Mouse (Mus musculus) cerebellum, adult 9-10 months (tissue): ENCODE results near the gene Ppp2r5c.

ENCODE experiments used
- DNase-seq: peaks from one replicate; pipeline ENCODE4 v3.0.0; 2022

Ppp2r5c gene

DNA sequence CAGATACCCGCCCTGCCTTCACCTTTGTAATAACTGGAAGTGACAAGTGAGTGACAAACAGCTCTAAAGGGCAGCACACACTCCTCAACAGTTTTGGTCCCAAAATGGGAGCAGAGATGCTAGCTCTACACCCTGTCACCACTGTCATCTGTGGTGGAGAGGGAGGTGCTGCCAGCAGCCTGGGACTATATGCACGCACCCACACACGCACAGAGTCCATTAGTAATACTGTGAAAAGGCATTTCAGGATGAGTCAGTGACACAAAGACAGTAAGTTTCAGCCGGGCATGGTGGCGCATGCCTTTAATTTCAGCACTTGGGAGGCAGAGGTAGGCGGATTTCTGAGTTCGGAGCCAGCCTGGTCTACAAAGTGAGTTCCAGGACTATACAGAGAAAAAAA is 111.3 kb downstream of the Ppp2r5c start:
- DNase-seq: no peak

DNA sequence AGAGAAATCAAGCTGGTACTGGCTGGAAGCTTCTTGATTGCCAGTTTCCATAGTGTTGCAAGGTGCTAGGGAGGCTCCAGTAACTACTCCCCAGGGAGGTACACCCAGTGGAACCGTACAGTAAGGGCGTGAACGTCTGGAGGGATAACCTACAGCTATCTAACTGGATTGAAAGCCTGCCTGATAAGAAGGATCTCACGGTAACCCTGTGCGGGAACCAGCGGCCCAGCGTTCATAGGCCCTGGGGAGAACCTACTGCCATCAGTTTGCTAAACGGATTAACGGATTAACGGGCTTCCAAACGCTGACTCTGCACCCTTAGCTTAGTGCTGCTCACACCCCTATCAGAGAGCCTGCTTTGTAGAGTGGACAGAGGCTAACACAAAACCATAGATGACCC is 116.5 kb downstream of the Ppp2r5c start:
- no peak for DNase-seq

DNA sequence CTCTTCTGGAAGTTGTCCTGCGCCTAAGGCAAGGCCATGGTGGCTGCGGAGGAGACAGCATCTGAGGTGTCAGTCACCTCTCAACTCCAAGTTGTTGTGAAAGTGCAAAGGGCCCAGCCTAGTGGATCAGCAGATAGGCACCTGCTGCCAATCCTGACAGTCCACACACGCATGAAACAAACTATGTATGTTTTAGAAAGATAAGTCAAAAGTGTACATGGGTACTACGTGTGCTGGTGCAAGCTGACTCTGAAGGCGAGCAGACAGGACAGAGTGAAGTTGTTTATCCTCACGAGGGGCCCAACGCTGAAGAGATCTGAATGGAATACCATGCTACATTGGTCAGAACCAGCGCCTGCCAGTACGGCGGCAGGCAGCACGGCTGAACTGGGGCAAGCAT is 117.9 kb downstream of the Ppp2r5c start:
- DNase-seq: no peak

DNA sequence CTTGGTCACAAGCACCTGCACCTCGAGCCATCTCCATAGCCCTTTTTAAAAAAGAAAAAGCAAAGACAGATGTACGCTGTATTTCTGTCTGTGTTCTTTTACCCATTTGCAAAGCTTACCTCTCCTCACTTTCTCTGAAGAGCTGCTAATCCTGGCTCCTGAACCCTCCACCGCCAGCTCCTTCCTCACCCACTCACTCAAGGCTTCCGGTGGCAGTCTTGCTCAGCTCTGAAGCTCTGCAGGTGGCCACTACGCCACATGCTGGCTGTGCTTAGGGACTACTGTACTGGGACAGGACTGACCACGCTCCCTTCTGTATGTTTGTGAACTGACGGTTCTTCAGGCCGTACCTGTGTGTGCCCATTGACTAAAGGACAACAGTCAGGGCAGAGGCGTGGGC is 119.4 kb downstream of the Ppp2r5c start:
- DNase-seq: no peak

DNA sequence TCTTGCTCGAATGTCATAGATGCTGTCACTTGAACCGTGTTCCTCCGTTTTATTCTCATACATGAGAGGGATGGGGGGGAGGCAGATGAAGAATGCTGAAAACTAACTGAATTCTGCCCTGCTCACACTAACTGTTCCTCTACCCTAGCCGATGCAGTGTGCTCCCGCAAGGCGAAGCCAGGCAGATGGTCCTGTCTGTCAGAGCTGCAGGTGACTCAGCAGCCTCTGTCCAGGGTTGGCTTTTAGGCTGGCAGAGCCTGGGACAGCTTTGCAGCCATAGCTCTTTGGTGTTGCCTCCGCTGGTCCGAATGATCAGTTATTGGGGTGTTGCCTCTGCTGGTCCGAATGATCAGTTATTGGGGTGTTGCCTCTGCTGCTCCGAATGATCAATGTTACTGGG is 124.1 kb downstream of the Ppp2r5c start:
- DNase-seq: no peak

DNA sequence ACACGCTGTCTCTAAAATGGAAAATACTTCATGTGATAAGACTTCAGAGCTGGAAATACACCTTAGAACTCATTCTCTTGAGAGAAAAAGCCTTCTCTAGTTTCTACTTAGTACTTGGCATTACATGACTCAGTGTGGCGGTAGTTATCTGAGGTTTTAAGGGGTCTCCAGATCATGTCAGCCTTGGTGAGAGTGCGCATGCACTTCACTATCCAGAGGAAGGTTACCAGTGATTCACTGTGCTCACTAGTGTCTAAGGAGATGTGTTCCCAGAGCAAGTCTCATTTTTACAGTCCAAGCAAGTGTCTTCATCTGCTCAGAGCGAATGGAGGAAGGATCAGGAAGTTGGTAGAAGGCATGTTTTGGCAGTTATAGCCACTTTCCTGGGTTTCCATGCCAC is 125.4 kb downstream of the Ppp2r5c start:
- DNase-seq: no peak

DNA sequence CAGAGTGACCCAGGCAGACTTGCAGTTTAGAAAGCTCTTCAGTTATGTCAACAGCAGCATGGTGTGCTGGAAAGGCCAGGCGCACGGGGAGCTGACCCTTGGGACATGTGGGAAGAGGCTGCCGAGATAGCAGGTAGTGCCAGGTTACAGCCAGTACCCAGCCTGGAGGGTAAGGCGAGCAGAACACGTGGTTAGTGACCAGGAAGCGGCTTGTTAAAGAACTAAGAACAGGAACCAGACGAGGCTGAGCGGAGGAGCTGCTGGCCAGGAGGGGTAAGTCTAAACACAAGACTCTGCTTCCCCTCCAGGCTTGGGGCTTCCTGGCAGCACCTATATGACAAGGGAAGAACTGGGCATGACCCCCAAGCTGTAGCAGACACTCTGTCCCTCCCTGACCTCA is 126.7 kb downstream of the Ppp2r5c start:
- no peak for DNase-seq

DNA sequence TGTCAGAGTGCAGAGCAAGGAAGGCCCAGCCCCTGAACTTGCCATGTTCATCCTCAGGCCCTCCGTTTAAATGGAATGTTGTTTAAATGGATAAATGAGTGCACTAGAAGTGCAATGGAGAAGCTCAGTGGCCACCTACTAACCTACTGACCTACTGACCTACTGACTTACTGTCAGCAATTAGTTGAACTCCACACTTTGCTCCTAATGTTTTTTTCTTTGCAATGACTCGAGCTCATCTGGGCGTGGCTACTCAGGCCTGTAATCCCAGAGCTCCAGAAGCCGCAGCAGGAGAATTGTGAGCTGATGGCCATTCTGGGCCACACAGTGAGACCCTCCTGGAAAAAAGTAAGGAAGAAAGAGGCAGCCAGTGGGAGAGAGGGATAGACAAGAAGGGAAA is 129.0 kb downstream of the Ppp2r5c start:
- DNase-seq: no peak

DNA sequence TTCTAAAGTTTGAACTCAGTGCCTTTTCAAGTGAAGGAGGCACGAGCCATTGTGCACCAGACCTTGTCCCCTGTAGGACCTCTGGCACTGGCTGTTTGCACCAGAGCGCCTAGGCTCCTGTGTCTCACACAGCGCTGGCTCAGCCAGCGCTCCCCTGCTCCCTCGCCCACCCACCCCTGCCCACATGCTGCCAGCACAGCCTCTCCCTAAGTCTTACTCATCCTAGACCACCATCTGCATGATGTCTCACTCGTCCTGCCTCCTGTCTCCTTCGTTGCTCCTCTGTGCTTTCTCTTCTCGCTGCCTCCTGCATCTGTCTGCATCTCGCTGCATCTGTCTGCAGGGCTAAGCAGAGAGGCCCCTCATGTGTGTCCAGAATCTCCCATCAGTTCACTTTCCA is 131.4 kb downstream of the Ppp2r5c start:
- DNase-seq: no peak

DNA sequence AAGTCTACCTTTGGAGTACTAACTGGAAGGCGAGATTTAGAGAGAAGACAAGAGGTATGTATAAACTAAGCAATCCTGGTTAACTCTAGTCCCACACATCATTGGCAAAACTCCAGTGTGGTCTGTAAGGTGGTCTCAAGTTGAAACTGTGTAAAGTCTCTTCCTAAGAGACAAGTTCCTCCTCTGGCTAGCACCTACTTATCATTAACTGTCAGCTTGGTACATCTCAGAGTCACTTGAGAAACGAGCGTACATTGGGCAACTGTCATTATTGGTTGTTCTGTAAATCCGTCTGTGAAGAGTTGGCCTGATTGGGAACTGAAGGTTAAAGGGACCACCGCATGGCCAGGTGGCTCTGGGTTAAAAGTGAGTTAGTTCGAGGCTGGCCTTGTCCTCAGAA is 141.7 kb downstream of the Ppp2r5c start:
- DNase-seq: no peak

DNA sequence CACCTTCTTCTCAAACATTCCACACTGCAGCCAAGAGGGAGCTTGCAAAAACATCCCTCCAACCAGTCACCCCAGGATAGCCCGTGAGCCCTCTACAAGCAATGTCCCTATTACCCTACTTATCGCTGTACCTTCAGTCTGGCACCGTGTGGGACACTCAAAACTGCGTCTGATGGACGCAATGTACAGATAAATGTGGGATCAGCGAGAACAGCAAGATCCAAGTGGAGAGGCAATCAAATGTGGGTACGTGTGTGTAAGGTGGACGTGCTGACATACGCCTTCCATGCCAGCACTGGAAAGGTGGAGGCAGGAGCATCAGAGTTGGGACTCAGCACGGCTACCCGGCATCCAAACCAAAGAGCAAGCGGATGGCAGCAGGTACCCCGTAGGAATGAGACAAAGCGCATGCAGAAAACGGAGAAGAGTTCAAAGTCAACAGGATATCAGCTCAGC is 143.9 kb downstream of the Ppp2r5c start:
- DNase-seq: no peak

DNA sequence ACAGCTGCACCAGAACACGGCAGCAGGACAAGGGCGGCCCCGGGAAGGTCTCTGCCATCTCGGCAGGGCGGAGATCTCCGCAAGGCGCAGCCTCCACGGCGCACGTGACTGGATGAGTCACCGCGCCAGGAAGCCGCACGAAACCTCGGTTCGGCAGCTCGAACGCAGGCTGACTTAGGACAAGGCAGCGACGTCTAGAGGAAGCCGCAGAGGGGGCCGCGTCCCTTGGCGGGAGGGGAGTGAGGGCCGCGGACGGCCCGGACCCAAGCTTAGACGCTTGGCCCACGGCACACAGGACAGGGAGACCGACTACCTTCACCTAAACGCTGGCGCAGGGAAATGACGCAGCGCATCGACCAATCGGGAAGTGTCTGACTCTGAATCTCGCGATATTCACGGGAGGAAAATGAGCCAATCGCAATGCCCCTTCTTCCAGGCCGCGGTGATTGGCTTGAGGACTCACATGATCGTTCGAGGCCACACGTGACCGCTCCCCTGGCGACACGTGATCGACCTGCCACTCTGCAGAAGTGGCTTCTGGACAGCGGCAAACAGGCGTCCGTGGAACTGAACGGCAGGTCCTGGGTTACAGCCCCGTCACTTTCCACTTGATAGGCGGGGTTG is 144.5 kb downstream of the Ppp2r5c start:
- peak; percentile 100 for DNase-seq

DNA sequence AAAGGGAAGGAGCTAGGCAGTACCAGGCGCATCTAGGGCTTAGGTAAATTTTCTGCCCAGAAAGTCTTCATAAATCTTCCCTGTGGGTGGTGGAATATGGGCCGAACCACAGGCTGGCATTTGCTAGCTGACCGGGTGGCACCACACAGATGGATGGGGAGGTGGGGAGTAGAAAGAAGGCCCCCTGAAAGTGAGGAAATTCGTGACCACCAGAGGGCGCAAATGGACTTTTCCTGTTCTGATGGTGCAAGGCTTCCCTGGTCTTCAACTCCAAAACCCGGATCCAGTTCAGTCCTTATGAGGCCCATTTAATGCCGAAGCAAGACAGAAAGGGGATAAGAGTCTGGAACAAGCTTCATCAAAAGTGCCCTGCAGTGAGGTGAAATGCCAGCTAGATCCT is 151.6 kb downstream of the Ppp2r5c start:
- peak; percentile 84 for DNase-seq

DNA sequence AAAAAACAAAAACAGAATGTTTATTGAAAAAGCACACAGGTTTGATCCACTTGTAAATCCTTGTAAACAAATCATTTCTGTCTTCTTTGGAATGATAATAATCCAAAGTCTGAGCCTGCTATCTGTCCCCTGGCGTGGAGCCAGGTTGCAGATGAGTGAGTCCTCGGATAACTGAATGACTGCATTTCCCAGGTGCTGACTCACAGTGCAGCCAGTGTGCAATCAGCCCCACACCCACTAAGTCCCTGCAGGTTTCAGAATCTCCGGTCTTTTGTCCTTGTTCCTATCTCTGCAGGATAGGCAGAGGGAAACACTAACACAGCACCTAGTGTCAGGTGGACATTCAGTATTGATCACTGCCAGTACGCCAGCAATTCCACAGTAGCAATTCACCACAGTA is 152.9 kb downstream of the Ppp2r5c start:
- peak; percentile 53 for DNase-seq

DNA sequence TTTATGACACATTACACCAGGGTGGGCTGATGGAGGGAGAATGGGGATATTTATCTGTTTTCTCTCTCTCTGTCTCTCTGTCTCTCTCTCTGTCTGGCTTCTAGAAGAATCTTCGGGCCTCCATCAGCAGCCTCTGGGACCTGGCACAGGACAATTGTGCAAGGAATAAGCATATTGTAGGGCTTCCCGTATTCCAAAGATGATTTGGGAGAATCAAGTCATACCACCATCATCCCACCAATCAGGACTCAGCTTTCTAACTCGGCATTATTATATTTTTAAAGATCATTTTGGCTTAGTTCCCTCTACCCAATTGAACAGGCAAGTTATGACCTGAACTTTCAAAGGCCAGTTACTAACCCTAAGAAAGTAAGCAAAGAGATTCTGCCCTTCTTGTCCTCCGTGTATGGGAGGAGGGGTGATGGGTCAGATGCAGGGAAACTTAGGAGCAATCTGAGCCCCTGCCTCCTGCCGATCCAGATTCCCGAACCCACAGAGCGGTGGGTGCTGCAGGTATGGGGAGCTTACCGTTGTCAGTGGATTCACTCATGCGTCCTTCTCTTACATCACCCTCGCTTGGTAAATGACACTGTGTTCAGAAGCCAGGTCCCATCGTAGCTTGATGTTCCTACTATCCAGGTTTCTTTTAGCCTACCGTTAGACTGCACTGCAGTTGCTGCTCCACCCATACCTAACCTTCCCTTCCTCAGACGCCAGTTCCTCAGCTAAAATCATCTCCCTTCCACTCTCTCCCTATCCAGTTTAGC is 153.5 kb downstream of the Ppp2r5c start:
- DNase-seq: peak; percentile 64

DNA sequence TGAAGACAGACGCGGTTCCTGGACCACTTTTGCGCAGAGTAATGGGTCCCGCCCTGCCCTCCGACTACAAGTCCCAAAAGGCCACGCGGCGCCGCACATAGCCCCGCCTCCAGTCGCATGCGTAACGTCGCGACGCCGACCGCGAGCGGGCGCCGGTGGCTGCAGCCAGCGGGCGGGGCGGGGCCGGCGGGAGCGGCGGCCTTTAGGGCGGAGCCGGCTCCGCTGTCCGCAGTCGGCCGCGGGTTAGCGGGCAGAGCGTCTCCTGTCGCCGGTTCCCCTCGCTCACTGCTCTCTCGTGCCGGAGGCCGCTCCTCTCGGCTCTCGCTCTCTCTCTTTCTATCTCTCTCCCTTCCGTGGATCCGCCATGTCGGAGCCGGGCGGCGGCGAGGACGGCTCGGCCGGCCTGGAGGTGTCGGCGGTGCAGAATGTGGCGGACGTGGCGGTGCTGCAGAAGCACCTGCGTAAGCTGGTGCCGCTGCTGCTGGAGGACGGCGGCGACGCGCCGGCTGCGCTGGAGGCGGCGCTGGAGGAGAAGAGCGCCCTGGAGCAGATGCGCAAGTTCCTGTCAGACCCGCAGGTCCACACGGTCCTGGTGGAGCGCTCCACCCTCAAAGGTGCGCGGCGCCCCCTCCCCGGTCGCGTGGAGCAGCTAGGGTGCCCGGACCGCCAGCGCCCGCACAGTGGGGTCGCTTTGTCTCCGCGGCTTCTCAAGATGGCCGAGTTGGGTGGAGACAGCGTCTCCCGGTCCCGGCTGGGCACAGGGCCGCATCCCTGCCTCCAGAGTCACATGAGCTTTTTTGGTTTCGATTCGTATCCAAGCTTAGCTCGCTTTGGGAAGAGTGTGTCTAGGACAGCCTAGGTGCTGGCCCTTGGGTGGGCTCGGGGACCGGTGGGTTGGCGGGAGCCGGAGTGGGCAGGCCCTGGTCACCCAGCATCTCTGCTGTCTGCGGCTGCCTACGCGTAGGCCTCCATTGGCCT is 154.6 kb downstream of the Ppp2r5c start, which contains the start of gene Dync1h1:
TSS of gene Dync1h1 (plus strand) at position 212 of the 978 bp plus-strand sequence.
- peak; percentile 92 for DNase-seq

DNA sequence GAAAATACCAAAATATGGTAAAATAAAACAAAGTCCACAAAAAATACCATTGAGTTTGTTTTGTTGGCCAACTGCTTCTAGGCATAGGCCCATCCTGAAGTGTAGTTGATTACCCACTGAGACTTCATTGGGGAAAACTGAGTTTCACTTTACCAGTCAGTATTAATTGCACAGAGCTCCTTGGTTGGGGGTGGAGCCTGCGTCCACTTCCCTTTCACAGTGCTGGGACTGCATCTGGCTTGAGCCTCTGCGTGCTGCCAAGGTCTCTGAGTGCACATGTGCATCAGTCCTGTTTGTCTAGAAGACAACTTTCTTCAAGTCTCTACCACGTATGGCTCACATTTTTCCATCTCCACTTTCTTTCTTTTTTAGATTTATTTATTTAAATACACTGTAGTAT is 159.2 kb downstream of the Ppp2r5c start:
- DNase-seq: no peak

DNA sequence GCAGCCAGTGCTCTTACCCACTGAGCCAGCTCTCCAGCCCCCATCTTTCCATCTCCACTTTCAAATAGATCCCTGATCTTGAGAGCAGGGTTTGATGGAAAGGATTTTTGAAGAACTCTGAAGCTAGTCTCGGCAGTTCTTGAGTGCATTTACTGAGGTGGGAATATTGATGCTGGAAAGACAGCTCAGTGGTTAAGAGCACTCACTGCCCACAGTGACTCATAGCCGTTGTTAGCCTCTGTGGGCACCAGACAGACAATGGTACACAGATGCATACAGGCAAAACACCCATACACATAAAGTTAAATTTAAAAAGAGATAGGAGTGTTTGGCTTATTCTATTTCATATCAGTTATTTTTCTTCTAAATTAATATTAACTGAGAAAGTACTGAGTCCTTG is 159.8 kb downstream of the Ppp2r5c start:
- DNase-seq: no peak

DNA sequence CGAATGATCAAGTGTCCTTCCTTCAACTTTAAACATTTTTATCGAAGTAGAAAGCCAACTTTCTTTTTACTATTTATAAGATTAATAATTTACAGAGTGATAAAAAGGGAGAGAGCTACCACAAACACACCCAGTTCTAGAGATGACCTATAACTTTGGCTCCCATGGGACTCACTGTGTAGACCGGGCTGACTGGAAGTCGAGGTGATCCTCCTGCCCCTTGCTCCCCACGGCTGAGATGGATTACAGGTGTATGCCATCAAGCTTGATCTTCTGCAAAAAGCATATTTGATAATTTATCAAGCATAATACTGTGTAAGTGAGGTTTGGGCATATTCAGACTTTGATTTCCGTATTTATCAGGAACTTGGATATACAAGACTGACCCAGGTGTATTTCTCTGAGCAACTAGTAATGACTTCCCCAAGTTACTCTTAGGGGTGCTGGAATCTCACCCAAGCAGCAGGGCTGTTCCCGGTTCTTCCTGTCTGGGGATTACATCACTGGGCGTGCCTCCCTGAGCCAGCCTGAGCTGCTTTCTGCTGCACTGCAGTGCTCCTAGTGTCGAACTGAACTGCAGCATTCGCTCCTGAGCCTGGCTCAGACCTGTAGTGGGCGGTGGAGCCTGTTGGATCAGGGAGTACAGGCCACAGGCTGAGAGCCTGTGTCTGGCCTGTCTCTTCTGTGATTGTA is 161.7 kb downstream of the Ppp2r5c start:
- peak; percentile 69 for DNase-seq

DNA sequence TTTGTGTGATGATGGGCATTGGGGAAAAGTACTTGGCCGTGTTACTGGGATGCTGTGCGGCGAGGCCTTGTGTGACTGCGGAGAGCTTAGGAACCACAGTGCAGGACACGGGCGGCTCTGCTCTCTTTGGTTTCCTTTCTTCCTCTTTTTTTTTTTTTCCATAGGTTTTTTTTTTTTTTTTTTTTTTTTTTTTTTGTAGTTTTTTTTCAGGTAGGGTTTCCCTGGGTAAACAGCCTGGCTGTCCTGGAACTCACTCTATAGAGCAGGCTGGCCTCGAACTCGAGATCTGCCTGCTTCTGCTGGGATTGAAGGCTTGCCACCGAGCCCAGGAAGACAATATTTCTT is 162.2 kb downstream of the Ppp2r5c start:
- DNase-seq: no peak

DNA sequence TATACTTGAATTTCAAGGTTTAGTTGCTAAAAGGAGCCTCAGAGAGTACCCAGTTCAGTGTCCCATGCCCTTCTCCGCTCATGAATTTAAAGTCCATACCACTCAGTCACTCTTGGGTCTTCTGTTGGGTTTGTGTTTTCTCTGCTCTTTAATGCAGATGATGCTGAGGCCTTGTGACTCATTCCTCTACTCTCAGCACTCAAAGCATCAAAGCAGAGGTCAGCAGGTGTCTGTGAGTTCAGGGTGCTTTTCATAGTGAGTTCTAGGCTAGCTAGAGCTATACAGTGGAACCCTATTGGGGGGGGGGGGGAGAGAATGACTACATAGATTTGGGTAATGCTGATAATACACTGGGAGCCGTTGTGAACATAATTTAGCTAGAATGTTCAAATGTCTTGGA is 163.8 kb downstream of the Ppp2r5c start:
- no peak for DNase-seq

DNA sequence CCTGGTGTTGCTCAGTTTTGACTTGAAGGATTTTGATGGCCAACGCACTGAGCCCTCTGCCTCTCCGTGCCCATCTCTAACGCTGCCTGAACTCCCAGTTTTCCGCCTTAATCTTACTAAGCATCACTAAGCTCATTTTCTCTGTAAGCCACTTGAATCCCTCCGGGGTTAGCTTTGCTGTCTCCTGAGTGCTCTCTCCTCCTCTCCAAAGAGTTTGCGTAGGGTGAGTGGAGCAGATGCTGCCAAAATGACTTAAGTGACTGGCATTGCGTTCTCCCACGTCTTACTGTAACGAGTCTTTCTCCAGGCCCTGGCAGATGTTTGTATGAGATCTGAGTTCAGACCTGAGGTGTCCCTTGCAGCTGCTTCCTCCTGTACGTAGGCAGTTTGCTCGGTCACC is 183.1 kb downstream of the Ppp2r5c start:
- DNase-seq: no peak
